Mouse (Mus musculus) left cerebral cortex, adult 6 months (tissue): ENCODE data around the gene Pcdh8. TPM values are rescaled to one million over a fixed set of nuclear protein-coding genes. Genes with fewer than 3 reads are reported as not detected.

Experiments used
- long read RNA-seq, 2 experiments: library from polyadenylated mRNA; unstranded; transcript quantifications; one replicate each; pipeline ENCODE4 v2.0.0; 2019 to 2020
- polyA plus RNA-seq: library from polyadenylated mRNA; unstranded; fragments of <200 nt; fragmentation: Nextera tagmentation; gene quantifications from 2 replicates; pipeline ENCODE4 v1.2.3, GENCODE M21; 2021

The Pcdh8 gene
- 6.9 and 8.9 TPM in 2 replicates for polyA plus RNA-seq
- long read RNA-seq, experiment 1, transcript Pcdh8-201 (3 exons, 4,000 nt): minor isoform, 5 of 20 reads
- long read RNA-seq, experiment 1, transcript Pcdh8-204 (3 exons, 3,704 nt): major isoform, 15 of 20 reads
- long read RNA-seq, experiment 1, partial matches to known transcripts: 0 of 20 reads
- long read RNA-seq, experiment 1, other reads (novel, unspliced or antisense): 0 of 20 reads
- long read RNA-seq, experiment 2, full-length matches to known transcripts: 12 of 14 reads
- long read RNA-seq, experiment 2, partial matches to known transcripts: 2 of 14 reads
- long read RNA-seq, experiment 2, other reads (novel, unspliced or antisense): 0 of 14 reads

GRCm38 (mm10) chr14:79771094-79771535 lies at the start of gene Pcdh8:
Gene Pcdh8 (minus strand): TSS chr14:79771312.

Other genes with a start within 250 kb of the Pcdh8 start
- gene Sugt1, start 183.6 kb downstream of the Pcdh8 start, polyA plus RNA-seq: 107 and 162 TPM in 2 replicates
- gene Cnmd, start 109.1 kb downstream of the Pcdh8 start, polyA plus RNA-seq: 1.3 and 1.6 TPM in 2 replicates
- gene Olfm4, start 212.8 kb upstream of the Pcdh8 start, polyA plus RNA-seq: 0.20 and 0.23 TPM in 2 replicates